Mouse (Mus musculus) brain, embryonic 18.5 days (tissue): Measurements from ENCODE around the gene Cdk19.
"Not testable (repeated sequence)": the region's sequence is repeated elsewhere in the genome, so short reads cannot be mapped to it uniquely, and the experiment has no call there.

Source experiments
- DNase-seq: peaks from one replicate; pipeline ENCODE4 v3.0.0-alpha.2; 2012; ENCODE audit warnings: low read depth, low spot score

The Cdk19 gene

GRCm38 (mm10) chr10:40339351-40339964, at the start of gene Cdk19:
Cdk19 (plus strand) TSS chr10:40339564.
- no peak for DNase-seq

- no peak for DNase-seq
Measured at GRCm38 (mm10) chr10:40292640-40293039, 46.7 kb upstream of the Cdk19 start.

- DNase-seq, result peak; percentile 71
Measured at GRCm38 (mm10) chr10:40300648-40301171, 38.7 kb upstream of the Cdk19 start.

- DNase-seq, result not testable (repeated sequence)
Measured at GRCm38 (mm10) chr10:40301181-40302075, 37.9 kb upstream of the Cdk19 start.

GRCm38 (mm10) chr10:40302140-40302985, 37.0 kb upstream of the Cdk19 start, which contains the start of gene Amd1:
Amd1 (minus strand) TSS chr10:40302186.
- DNase-seq, result peak; percentile 96

GRCm38 (mm10) chr10:40305989-40306388, 33.4 kb upstream of the Cdk19 start:
- no peak for DNase-seq

- no peak for DNase-seq
Measured at GRCm38 (mm10) chr10:40307826-40308583, 31.4 kb upstream of the Cdk19 start.

GRCm38 (mm10) chr10:40309884-40310635, 29.3 kb upstream of the Cdk19 start:
- no peak for DNase-seq

- DNase-seq, result no peak
Measured at GRCm38 (mm10) chr10:40312781-40313180, 26.6 kb upstream of the Cdk19 start.

GRCm38 (mm10) chr10:40316841-40317585, 22.4 kb upstream of the Cdk19 start:
- no peak for DNase-seq

- DNase-seq, result no peak
Measured at GRCm38 (mm10) chr10:40320306-40320705, 19.1 kb upstream of the Cdk19 start.

GRCm38 (mm10) chr10:40328004-40328551, 11.3 kb upstream of the Cdk19 start:
- DNase-seq, result no peak

GRCm38 (mm10) chr10:40330262-40330661, 9.1 kb upstream of the Cdk19 start:
- no peak for DNase-seq

- DNase-seq, result no peak
Measured at GRCm38 (mm10) chr10:40332864-40333263, 6.5 kb upstream of the Cdk19 start.

- DNase-seq, result no peak
Measured at GRCm38 (mm10) chr10:40342036-40342435, 2.7 kb downstream of the Cdk19 start.

GRCm38 (mm10) chr10:40346776-40347403, 7.5 kb downstream of the Cdk19 start:
- DNase-seq, result no peak

- DNase-seq, result no peak
Measured at GRCm38 (mm10) chr10:40347461-40347954, 8.1 kb downstream of the Cdk19 start.
